Mouse (Mus musculus) thymus, adult 2 months (tissue): Measurements from ENCODE around the gene Pik3r2. TPM values are rescaled to one million over a fixed set of nuclear protein-coding genes. Genes with fewer than 3 reads are reported as not detected.

Source experiments
- DNase-seq: peaks from one replicate; pipeline ENCODE4 v3.0.0; 2021
- H3K27ac ChIP-seq: fragments of 200-500 bp; 2 replicates; pipeline ENCODE4 v1.5.1; 2012; ENCODE audit warnings: low read length, control low read depth; ENCODE audit not compliant: control insufficient read depth, insufficient read depth
- H3K27me3 ChIP-seq: fragments of 200-500 bp; 2 replicates; pipeline ENCODE4 v1.6.1; 2012; ENCODE audit warnings: mild to moderate bottlenecking, low read length, moderate library complexity, mixed read lengths; ENCODE audit not compliant: control insufficient read depth, insufficient read depth
- H3K36me3 ChIP-seq: fragments of 200-500 bp; 2 replicates; pipeline ENCODE4 v1.6.1; 2012; ENCODE audit warnings: mild to moderate bottlenecking, low read length, moderate library complexity; ENCODE audit not compliant: control insufficient read depth, insufficient read depth
- H3K4me1 ChIP-seq: fragments of 200-500 bp; replicated peaks from 2 replicates; pipeline ENCODE4 v1.6.1; 2012; ENCODE audit warnings: low read length; ENCODE audit not compliant: control insufficient read depth, insufficient read depth
- H3K4me3 ChIP-seq: fragments of 200-500 bp; 2 replicates; pipeline ENCODE4 v1.5.1; 2012; ENCODE audit warnings: mild to moderate bottlenecking, low read length, control low read depth, moderate library complexity; ENCODE audit not compliant: control insufficient read depth, insufficient read depth
- CTCF ChIP-seq: fragments of 200-500 bp; IDR thresholded peaks from 2 replicates; pipeline ENCODE4 v1.5.1; 2012; ENCODE audit warnings: mild to moderate bottlenecking, control low read depth, low read length, moderate library complexity, borderline replicate concordance; ENCODE audit not compliant: control insufficient read depth, poor library complexity, insufficient read depth; ENCODE audit errors: extremely low read depth
- POLR2A ChIP-seq: fragments of 200-500 bp; IDR thresholded peaks from 2 replicates; pipeline ENCODE4 v1.6.1; 2012; ENCODE audit warnings: mild to moderate bottlenecking, low read length, control low read depth, moderate library complexity; ENCODE audit not compliant: control insufficient read depth, poor library complexity, insufficient read depth; ENCODE audit errors: extremely low read depth
- WGBS: fragments of 180-500 bp; shearing (Covaris S2); methylation state at CpG from one replicate; pipeline ENCODE4 v1.1.7; 2018; 5-methylcytosine and 5-hydroxymethylcytosine counted together
- polyA plus RNA-seq: library from polyadenylated mRNA; depleted of rRNA; stranded (reverse); fragments of >200 nt; gene quantifications from 2 replicates; pipeline ENCODE4 v1.2.3, GENCODE M21; 2012

Pik3r2 gene
- polyA plus RNA-seq, 1 experiment, result 136 TPM

GRCm38 (mm10) chr8:70820101-70820935 lies 43.8 kb upstream of the Pik3r2 start:
- 90% methylated on average over 31 of the region's 31 CpGs for WGBS
- no peak for DNase-seq
- no peaks in the 10 kb centered on the region for H3K27me3 ChIP-seq
- H3K27ac ChIP-seq, result no peak overlapping the region
- no peaks in the 10 kb centered on the region for H3K36me3 ChIP-seq
- no peak for TF ChIP-seq POLR2A
- TF ChIP-seq CTCF, result no peak
- H3K4me1 ChIP-seq, result no peaks in the 10 kb centered on the region; the same call in 1 of the 2 replicates
- no peak overlapping the region for H3K4me3 ChIP-seq

GRCm38 (mm10) chr8:70816679-70817078 lies 40.2 kb upstream of the Pik3r2 start:
- DNase-seq, result no peak
- no peaks in the 10 kb centered on the region for H3K27me3 ChIP-seq
- TF ChIP-seq POLR2A, result no peak
- TF ChIP-seq CTCF, result no peak
- H3K36me3 ChIP-seq, result 0 out of 2 replicates have a peak, but pooled peaks cover 3% of the 10 kb centered on the region
- no peak overlapping the region for H3K27ac ChIP-seq
- no peak overlapping the region for H3K4me3 ChIP-seq
- H3K4me1 ChIP-seq, result peaks cover 8% of the 10 kb centered on the region
- 82% methylated on average over 30 of the region's 30 CpGs for WGBS

GRCm38 (mm10) chr8:70812885-70813284 lies 36.4 kb upstream of the Pik3r2 start:
- DNase-seq, result no peak
- Histone ChIP-seq H3K4me3 (no peak overlapping the region), H3K4me1 (peaks cover 44% of the 10 kb centered on the region), H3K36me3 (0 out of 2 replicates have a peak, but pooled peaks cover 3% of the 10 kb centered on the region), H3K27ac (no peak overlapping the region), H3K27me3 (no peaks in the 10 kb centered on the region)
- TF ChIP-seq POLR2A, result no peak
- no peak for TF ChIP-seq CTCF
- WGBS, result 90% methylated on average over 4 of the region's 4 CpGs

- Histone ChIP-seq H3K4me3 (no peak overlapping the region), H3K27me3 (no peaks in the 10 kb centered on the region), H3K4me1 (peaks cover 52% of the 10 kb centered on the region), H3K27ac (no peak overlapping the region), H3K36me3 (0 out of 2 replicates have a peak, but pooled peaks cover 3% of the 10 kb centered on the region)
- TF ChIP-seq CTCF (no peak), POLR2A (no peak)
- DNase-seq, result no peak
- WGBS, result 73% methylated on average over 4 of the region's 4 CpGs
These were observed 35.5 kb upstream of the Pik3r2 start for GRCm38 (mm10) chr8:70812055-70812454.

- peaks cover 61% of the 10 kb centered on the region for H3K4me1 ChIP-seq
- no peak for TF ChIP-seq CTCF
- TF ChIP-seq POLR2A, result no peak
- 0 out of 2 replicates have a peak, but pooled peaks cover 3% of the 10 kb centered on the region for H3K36me3 ChIP-seq
- 50% methylated on average over 20 of the region's 20 CpGs for WGBS
- H3K27ac ChIP-seq, result peak overlapping the region; percentile 30; the same call in 1 of the 2 replicates
- no peaks in the 10 kb centered on the region for H3K27me3 ChIP-seq
- no peak overlapping the region for H3K4me3 ChIP-seq
- DNase-seq, result peak; percentile 81
These were observed 34.6 kb upstream of the Pik3r2 start for GRCm38 (mm10) chr8:70810962-70811680.

GRCm38 (mm10) chr8:70808955-70809701 lies 32.6 kb upstream of the Pik3r2 start:
- H3K4me3 ChIP-seq, result peak overlapping the region; percentile 47
- 50% methylated on average over 8 of the region's 8 CpGs for whole genome bisulfite sequencing

More at GRCm38 (mm10) chr8:70808955-70809701, 32.6 kb upstream of the Pik3r2 start:
- H3K4me1 ChIP-seq, result peaks cover 75% of the 10 kb centered on the region
- DNase-seq, result peak; percentile 81
- H3K27me3 ChIP-seq, result no peaks in the 10 kb centered on the region
- TF ChIP-seq POLR2A, result no peak
- TF ChIP-seq CTCF, result no peak
- H3K36me3 ChIP-seq, result 0 out of 2 replicates have a peak, but pooled peaks cover 3% of the 10 kb centered on the region
- H3K27ac ChIP-seq, result peak overlapping the region; percentile 85
